Mouse (Mus musculus) liver, adult 2 months (tissue): ENCODE measurements at regions not wholly inside any gene's neighbourhood (a gene's known extent, or its start where the extent isn't known, plus 50 kb on each side); places are given as distances from the start of the nearest gene placed in this dataset.

Experiments
- CTCF ChIP-seq: fragments of 200-500 bp; IDR thresholded peaks from 2 replicates; pipeline ENCODE4 v1.5.1; 2011; ENCODE audit warnings: low read depth, low read length, control low read depth
- POLR2A ChIP-seq: fragments of 200-500 bp; IDR thresholded peaks from 2 replicates; pipeline ENCODE4 v1.6.1; 2011; ENCODE audit warnings: low read length, control low read depth; ENCODE audit not compliant: insufficient read depth; ENCODE audit errors: extremely low read depth

GRCm38 (mm10) chr8:127757396-127757795, 601.0 kb upstream of the Nrp1 start:
- no peak for TF ChIP-seq CTCF
- TF ChIP-seq POLR2A: no peak
